Mouse (Mus musculus) hindbrain, embryonic 10.5 days (tissue): ENCODE measurements around the gene Nptxr. TPM values are rescaled to one million over a fixed set of nuclear protein-coding genes. Genes with fewer than 3 reads are reported as not detected.

Source experiments
- DNase-seq: peaks from one replicate; pipeline ENCODE4 v3.0.0-alpha.2; 2017; ENCODE audit warnings: low spot score
- H3K27ac ChIP-seq: fragments of 300-500 bp; sonication (generic); 2 replicates; pipeline ENCODE4 v1.5.1; 2016; ENCODE audit warnings: mild to moderate bottlenecking, moderate library complexity
- H3K27me3 ChIP-seq: fragments of 300-500 bp; sonication (generic); 2 replicates; pipeline ENCODE4 v1.6.1; 2016; ENCODE audit warnings: mild to moderate bottlenecking; ENCODE audit not compliant: poor library complexity, insufficient read depth, severe bottlenecking
- H3K36me3 ChIP-seq: fragments of 300-500 bp; sonication (generic); 2 replicates; pipeline ENCODE4 v1.6.1; 2016; ENCODE audit warnings: mild to moderate bottlenecking, moderate library complexity
- H3K4me1 ChIP-seq: fragments of 300-500 bp; sonication (generic); replicated peaks from 2 replicates; pipeline ENCODE4 v1.6.1; 2016; ENCODE audit warnings: mild to moderate bottlenecking
- H3K4me3 ChIP-seq: fragments of 300-500 bp; sonication (generic); 2 replicates; pipeline ENCODE4 v1.5.1; 2016; ENCODE audit warnings: mild to moderate bottlenecking, moderate library complexity
- H3K9me3 ChIP-seq: fragments of 300-500 bp; sonication (generic); 2 replicates; pipeline ENCODE4 v1.6.1; 2016; ENCODE audit warnings: mild to moderate bottlenecking, moderate library complexity
- WGBS: fragments of 180-500 bp; shearing (Covaris S2); methylation state at CpG from one replicate; pipeline ENCODE4 v1.1.7; 2016; 5-methylcytosine and 5-hydroxymethylcytosine counted together
- polyA plus RNA-seq: library from polyadenylated mRNA; unstranded; fragments of >200 nt; fragmentation: Nextera tagmentation; extraction: Ambion mirVana; gene quantifications from 2 replicates; pipeline ENCODE4 v1.2.1, GENCODE M21; 2016

Gene Nptxr
- polyA plus RNA-seq, 1 experiment from 2014 or later: 4.6 TPM

- WGBS: 38% methylated on average over 20 of the region's 20 CpGs
- no peak overlapping the region for H3K4me3 ChIP-seq
- no peak overlapping the region for H3K27ac ChIP-seq
- peaks cover 59% of the 10 kb centered on the region for H3K27me3 ChIP-seq
- no peaks in the 10 kb centered on the region for H3K36me3 ChIP-seq
- peak; percentile 26 for DNase-seq
- H3K4me1 ChIP-seq: peaks cover 26% of the 10 kb centered on the region
- H3K9me3 ChIP-seq: no peaks in the 10 kb centered on the region
Observed at GRCm38 (mm10) chr15:79794173-79794572, 10.4 kb downstream of the Nptxr start.

- no peak for DNase-seq
- 91% methylated on average over 9 of the region's 9 CpGs for WGBS
- Histone ChIP-seq H3K9me3 (no peaks in the 10 kb centered on the region), H3K27me3 (peaks cover 55% of the 10 kb centered on the region), H3K36me3 (no peaks in the 10 kb centered on the region), H3K4me3 (no peak overlapping the region), H3K27ac (no peak overlapping the region), H3K4me1 (peaks cover 26% of the 10 kb centered on the region)
Observed at GRCm38 (mm10) chr15:79793076-79793475, 11.5 kb downstream of the Nptxr start.

- 21% methylated on average over 19 of the region's 19 CpGs for WGBS
- Histone ChIP-seq H3K4me3 (peak overlapping the region; percentile 11), H3K4me1 (peaks cover 32% of the 10 kb centered on the region), H3K9me3 (no peaks in the 10 kb centered on the region), H3K27ac (no peak overlapping the region), H3K27me3 (peaks cover 55% of the 10 kb centered on the region), H3K36me3 (no peaks in the 10 kb centered on the region)
- peak; percentile 61 for DNase-seq
Observed at GRCm38 (mm10) chr15:79792455-79792854, 12.1 kb downstream of the Nptxr start.

- DNase-seq: peak; percentile 75
- no peaks in the 10 kb centered on the region for H3K36me3 ChIP-seq
Observed at GRCm38 (mm10) chr15:79791502-79791901, 13.1 kb downstream of the Nptxr start.

GRCm38 (mm10) chr15:79790905-79791304 lies 13.7 kb downstream of the Nptxr start:
- no peak for DNase-seq
- 85% methylated on average over 6 of the region's 6 CpGs for WGBS
- Histone ChIP-seq H3K4me3 (no peak overlapping the region), H3K36me3 (no peaks in the 10 kb centered on the region), H3K4me1 (peaks cover 46% of the 10 kb centered on the region), H3K27ac (no peak overlapping the region), H3K27me3 (peaks cover 53% of the 10 kb centered on the region), H3K9me3 (no peaks in the 10 kb centered on the region)

More at GRCm38 (mm10) chr15:79791502-79791901, 13.1 kb downstream of the Nptxr start:
- WGBS: 4% methylated on average over 12 of the region's 12 CpGs
- Histone ChIP-seq H3K4me3 (no peak overlapping the region), H3K4me1 (peaks cover 42% of the 10 kb centered on the region), H3K27ac (no peak overlapping the region), H3K27me3 (peaks cover 57% of the 10 kb centered on the region), H3K9me3 (no peaks in the 10 kb centered on the region)

- WGBS: 57% methylated on average over 8 of the region's 8 CpGs
- peaks cover 48% of the 10 kb centered on the region for H3K4me1 ChIP-seq
- no peak for DNase-seq
- H3K27me3 ChIP-seq: peaks cover 50% of the 10 kb centered on the region
- no peaks in the 10 kb centered on the region for H3K36me3 ChIP-seq
- H3K27ac ChIP-seq: no peak overlapping the region
- no peaks in the 10 kb centered on the region for H3K9me3 ChIP-seq
- H3K4me3 ChIP-seq: no peak overlapping the region
Observed at GRCm38 (mm10) chr15:79790111-79790510, 14.5 kb downstream of the Nptxr start.

GRCm38 (mm10) chr15:79787815-79788214 lies 16.8 kb downstream of the Nptxr start:
- no peak overlapping the region for H3K4me3 ChIP-seq
- 58% methylated on average over 8 of the region's 8 CpGs for WGBS
- peaks cover 31% of the 10 kb centered on the region for H3K27me3 ChIP-seq
- H3K36me3 ChIP-seq: no peaks in the 10 kb centered on the region
- no peaks in the 10 kb centered on the region for H3K9me3 ChIP-seq
- peaks cover 41% of the 10 kb centered on the region for H3K4me1 ChIP-seq
- H3K27ac ChIP-seq: peak overlapping the region; percentile 74
- peak; percentile 17 for DNase-seq

- H3K4me1 ChIP-seq: peaks cover 25% of the 10 kb centered on the region
- WGBS: 63% methylated on average over 1 of the region's 1 CpGs
- no peak overlapping the region for H3K27ac ChIP-seq
- H3K9me3 ChIP-seq: no peaks in the 10 kb centered on the region
- DNase-seq: no peak
- H3K36me3 ChIP-seq: no peaks in the 10 kb centered on the region
- H3K4me3 ChIP-seq: no peak overlapping the region
- H3K27me3 ChIP-seq: 0 out of 2 replicates have a peak, but pooled peaks cover 4% of the 10 kb centered on the region
Observed at GRCm38 (mm10) chr15:79785056-79785455, 19.5 kb downstream of the Nptxr start.

GRCm38 (mm10) chr15:79777749-79778148 lies 26.8 kb downstream of the Nptxr start, which contains the start of gene Dnal4:
TSS of gene Dnal4 (minus strand) at chr15:79777849.
- H3K4me1 ChIP-seq: peaks cover 26% of the 10 kb centered on the region
- H3K4me3 ChIP-seq: no peak within 1 kb of the TSS
- H3K27me3 ChIP-seq: no peaks in the 10 kb centered on the region
- H3K27ac ChIP-seq: no peak within 1 kb of the TSS
- peaks cover 3% of the 10 kb centered on the region; the same call in 1 of the 2 replicates for H3K9me3 ChIP-seq
- no peak for DNase-seq
- no peaks in the 10 kb centered on the region for H3K36me3 ChIP-seq

- Histone ChIP-seq H3K36me3 (no peaks in the 10 kb centered on the region), H3K4me1 (peaks cover 29% of the 10 kb centered on the region), H3K9me3 (peaks cover 3% of the 10 kb centered on the region; the same call in 1 of the 2 replicates), H3K27ac (no peak overlapping the region), H3K4me3 (no peak overlapping the region), H3K27me3 (no peaks in the 10 kb centered on the region)
- WGBS: 63% methylated on average over 7 of the region's 7 CpGs
- DNase-seq: no peak
Observed at GRCm38 (mm10) chr15:79775662-79776061, 28.9 kb downstream of the Nptxr start.

- Histone ChIP-seq H3K4me3 (peak overlapping the region; percentile 74), H3K9me3 (peaks cover 3% of the 10 kb centered on the region; the same call in 1 of the 2 replicates), H3K36me3 (no peaks in the 10 kb centered on the region), H3K27ac (peak overlapping the region; percentile 91), H3K27me3 (no peaks in the 10 kb centered on the region), H3K4me1 (peaks cover 29% of the 10 kb centered on the region)
- DNase-seq: peak; percentile 95
- WGBS: under 1% methylated on average over 50 of the region's 50 CpGs
Observed at GRCm38 (mm10) chr15:79774117-79775027, 30.2 kb downstream of the Nptxr start.

GRCm38 (mm10) chr15:79770629-79771240 lies 33.8 kb downstream of the Nptxr start:
- 93% methylated on average over 21 of the region's 21 CpGs for WGBS
- Histone ChIP-seq H3K4me1 (peaks cover 31% of the 10 kb centered on the region), H3K27me3 (no peaks in the 10 kb centered on the region), H3K4me3 (no peak overlapping the region), H3K9me3 (no peaks in the 10 kb centered on the region), H3K36me3 (0 out of 2 replicates have a peak, but pooled peaks cover 2% of the 10 kb centered on the region), H3K27ac (no peak overlapping the region)
- DNase-seq: no peak

GRCm38 (mm10) chr15:79768302-79768701 lies 36.3 kb downstream of the Nptxr start:
- no peak overlapping the region for H3K4me3 ChIP-seq
- peaks cover 25% of the 10 kb centered on the region for H3K36me3 ChIP-seq
- no peaks in the 10 kb centered on the region for H3K9me3 ChIP-seq
- peaks cover 11% of the 10 kb centered on the region for H3K4me1 ChIP-seq
- 59% methylated on average over 6 of the region's 6 CpGs for WGBS
- H3K27me3 ChIP-seq: no peaks in the 10 kb centered on the region
- H3K27ac ChIP-seq: no peak overlapping the region
- no peak for DNase-seq
